Mouse (Mus musculus): ENCODE results near the gene Cerk.
A peak's percentile ranks its signal among the peaks of the same experiment; 100 is the strongest.
"Not testable (repeated sequence)": the region's sequence is repeated elsewhere in the genome, so short reads cannot be mapped to it uniquely, and the experiment has no call there.

Cerk gene

GRCm38 (mm10) chr15:86185689-86186569 is at the start of gene Cerk:
Gene Cerk, minus strand, starts transcription at chr15:86186141.
- peak; percentile 87 for DNase-seq

GRCm38 (mm10) chr15:86234517-86235441 is 48.8 kb upstream of the Cerk start:
- DNase-seq: no peak

GRCm38 (mm10) chr15:86234001-86234400 is 48.1 kb upstream of the Cerk start:
- no peak for DNase-seq

- DNase-seq: peak; percentile 65
Measured at GRCm38 (mm10) chr15:86231831-86232512, 46.0 kb upstream of the Cerk start.

- no peak for DNase-seq
Measured at GRCm38 (mm10) chr15:86231170-86231569, 45.2 kb upstream of the Cerk start.

- DNase-seq: no peak
Measured at GRCm38 (mm10) chr15:86229623-86230022, 43.7 kb upstream of the Cerk start.

- DNase-seq: no peak
Measured at GRCm38 (mm10) chr15:86229088-86229487, 43.1 kb upstream of the Cerk start.

- peak; percentile 72 for DNase-seq
Measured at GRCm38 (mm10) chr15:86228186-86228585, 42.2 kb upstream of the Cerk start.

- DNase-seq: no peak
Measured at GRCm38 (mm10) chr15:86226968-86227367, 41.0 kb upstream of the Cerk start.

- DNase-seq: no peak
Measured at GRCm38 (mm10) chr15:86226221-86226620, 40.3 kb upstream of the Cerk start.

- DNase-seq: no peak
Measured at GRCm38 (mm10) chr15:86224972-86225551, 39.1 kb upstream of the Cerk start.

GRCm38 (mm10) chr15:86221901-86222300 is 36.0 kb upstream of the Cerk start:
- DNase-seq: not testable (repeated sequence)

- DNase-seq: no peak
Measured at GRCm38 (mm10) chr15:86221369-86221768, 35.4 kb upstream of the Cerk start.

- no peak for DNase-seq
Measured at GRCm38 (mm10) chr15:86220715-86221114, 34.8 kb upstream of the Cerk start.

- DNase-seq: peak; percentile 64
Measured at GRCm38 (mm10) chr15:86220229-86220630, 34.3 kb upstream of the Cerk start.

GRCm38 (mm10) chr15:86219534-86220228 is 33.7 kb upstream of the Cerk start:
- DNase-seq: no peak

GRCm38 (mm10) chr15:86216641-86217040 is 30.7 kb upstream of the Cerk start:
- not testable (repeated sequence) for DNase-seq

GRCm38 (mm10) chr15:86214549-86215201 is 28.7 kb upstream of the Cerk start:
- no peak for DNase-seq

- DNase-seq: peak; percentile 94
Measured at GRCm38 (mm10) chr15:86213753-86214548, 28.0 kb upstream of the Cerk start, which contains the start of gene Tbc1d22a. Gene Tbc1d22a, plus strand, starts transcription at chr15:86214459.

GRCm38 (mm10) chr15:86212193-86212592 is 26.3 kb upstream of the Cerk start:
- not testable (repeated sequence) for DNase-seq

Measured in kidney, postnatal 14 days (tissue).